Comparison of ENCODE assay signal across 9 mouse cellular contexts in genomic region chr9:72458233-72458632, GRCm38 (mm10). TPM values are rescaled to one million over a fixed set of nuclear protein-coding genes. Genes with fewer than 3 reads are reported as not detected.
DNase-seq lines count a peak whose midpoint lies in the region; ATAC-seq and TF ChIP-seq lines count a peak whose summit lies in the region.
"Had no signal": no experiment of that assay in that cellular context is flagged by ENCODE, and none has a peak within 500 bp of the region (broad histone marks: within the 10 kb centered on the region; RNA-seq: fewer than 3 reads in every experiment).

No protein-coding gene starts in this region.

- 20% methylated on average over 5 of the region's 5 CpGs for whole genome bisulfite sequencing in lung, postnatal 0 days

- H3K9ac ChIP-seq in ES-E14 (ENCODE audit: insufficient read depth, low read depth, low read length, poor library complexity, severe bottlenecking), result no peak overlapping the region
- H3K9ac ChIP-seq in lung, postnatal 0 days (replicated peaks; ENCODE audit: low read depth), result no peak overlapping the region
- H3K9ac ChIP-seq: limb, embryonic 13.5 days had no signal

- no peaks in the 10 kb centered on the region for H3K9me3 ChIP-seq in ES-E14 (ENCODE audit: control insufficient read depth, insufficient read depth, low read depth, low read length)
- H3K9me3 ChIP-seq in lung, postnatal 0 days (ENCODE audit: low read length), result no peaks in the 10 kb centered on the region
- H3K9me3 ChIP-seq: limb, embryonic 13.5 days had no signal

- no peak overlapping the region for H3K4me2 ChIP-seq in lung, postnatal 0 days (replicated peaks; ENCODE audit: low read depth, low read length)
- H3K4me2 ChIP-seq: limb, embryonic 13.5 days had no signal

- peak; percentile 34 for DNase-seq in ES-E14 (ENCODE audit: low read depth, low spot score)
- peak; percentile 75 to 82 for DNase-seq in adrenal gland, postnatal 36 days
- DNase-seq in layer of hippocampus, adult 9-10 months (ENCODE audit: low spot score), result peak; percentile 40
- peak; percentile 77 for DNase-seq in lung, postnatal 0 days (ENCODE audit: low spot score)
- peak; percentile 41 for DNase-seq in retina, postnatal 7 days (ENCODE audit: low read depth, low spot score)
- DNase-seq in urinary bladder, postnatal 36 days (ENCODE audit: low spot score in 2 of 2), result peak; percentile 42 to 52

- no peak for TF ChIP-seq EP300 in lung, postnatal 0 days (IDR thresholded peaks at IDR 0.05)

- peak; percentile 89 for ATAC-seq in erythroblast, adult 5-6 weeks (replicated peaks; ENCODE audit: low FRiP score, poor library complexity, severe bottlenecking)
- ATAC-seq in hematopoietic stem cell, adult 5-6 weeks (replicated peaks in 1 of 2; ENCODE audit: insufficient read depth in 1 of 2, low FRiP score in 2 of 2, low TSS enrichment in 1 of 2, low read depth in 1 of 2, poor library complexity in 2 of 2, severe bottlenecking in 2 of 2), result peak; percentile 80 to 90
- ATAC-seq in lung, postnatal 0 days, result peak; percentile 75

- no peak overlapping the region for H3K27ac ChIP-seq in ES-E14 (ENCODE audit: insufficient read depth, low read depth, low read length, poor library complexity, severe bottlenecking)
- H3K27ac ChIP-seq in lung, postnatal 0 days (ENCODE audit: low read length), result no peak overlapping the region
- H3K27ac ChIP-seq: limb, embryonic 13.5 days had no signal

- H3K4me3 ChIP-seq in ES-E14 (ENCODE audit: insufficient read depth in 1 of 2, low read depth in 1 of 2, low read length in 2 of 2, poor library complexity in 1 of 2, severe bottlenecking in 1 of 2), result no peak overlapping the region
- no peak overlapping the region for H3K4me3 ChIP-seq in lung, postnatal 0 days (ENCODE audit: low read depth, low read length)
- H3K4me3 ChIP-seq: limb, embryonic 13.5 days had no signal

- peaks cover 0 to 2% of the 10 kb centered on the region in 2 experiments; a peak in 1 of 4 replicates for H3K4me1 ChIP-seq in ES-E14 (ENCODE audit: control insufficient read depth in 2 of 2, insufficient read depth in 2 of 2, low read length in 2 of 2, poor library complexity in 1 of 2)
- no peaks in the 10 kb centered on the region for H3K4me1 ChIP-seq in lung, postnatal 0 days (ENCODE audit: insufficient read depth, low read depth, low read length)
- H3K4me1 ChIP-seq: limb, embryonic 13.5 days had no signal

- peak; percentile 85 for TF ChIP-seq CTCF in lung, postnatal 0 days (IDR thresholded peaks at IDR 0.05)

- in situ Hi-C loops in ES-E14 (cut with MboI; ENCODE audit: low sequenced_read_pairs in 2 of 2, unreplicated experiment in 2 of 2), result no loop called here

- H3K36me3 ChIP-seq in ES-E14 (ENCODE audit: control insufficient read depth, insufficient read depth, low read length, poor library complexity, severe bottlenecking), result peaks cover 7% of the 10 kb centered on the region
- no peaks in the 10 kb centered on the region for H3K36me3 ChIP-seq in lung, postnatal 0 days (ENCODE audit: insufficient read depth, low read length)

- no peaks in the 10 kb centered on the region for H3K27me3 ChIP-seq in lung, postnatal 0 days (replicated peaks; ENCODE audit: insufficient read depth, low read length)
- H3K27me3 ChIP-seq: limb, embryonic 13.5 days had no signal

TF ChIP-seq in ES-E14, 5 proteins besides CTCF, POLR2A, EP300 and RAD21:
- TF ChIP-seq ZNF384 (IDR thresholded peaks at IDR 0.05; ENCODE audit: low read depth, low read length), result no peak
- TF ChIP-seq CHD2 (IDR thresholded peaks at IDR 0.05; ENCODE audit: low read depth, low read length), result no peak
- TF ChIP-seq ZC3H11A (IDR thresholded peaks at IDR 0.05; ENCODE audit: borderline replicate concordance, low read depth, low read length), result 0 out of 2 replicates have a peak, but pooled peaks have one; percentile 25
- no peak for TF ChIP-seq HCFC1 (IDR thresholded peaks at IDR 0.05; ENCODE audit: borderline replicate concordance, insufficient read depth, low read length)
- no peak for TF ChIP-seq MAFK (IDR thresholded peaks at IDR 0.05; ENCODE audit: insufficient read depth, low read depth, low read length)

RNA-seq across cellular contexts. Expression of gene Mns1, which starts 20.4 kb away (rescaled TPM):
- 7.4 and 8.1 TPM in 2 replicates for total RNA-seq in ES-E14 (2012; rRNA removed)
- total RNA-seq in adrenal gland, postnatal 36 days (2021), result 1 to 10 TPM; 2.7 to 4.0 TPM
- total RNA-seq in erythroblast, adult 5-6 weeks (2015; ENCODE audit: low replicate concordance), result 31.7 and 53.5 TPM in 2 replicates
- 27.5 and 55.0 TPM in 2 replicates for total RNA-seq in erythroblast, adult 5-6 weeks (2017; ENCODE audit: low replicate concordance)
- total RNA-seq in hematopoietic stem cell, adult 5-6 weeks (2017), result 65.7 and 134 TPM in 2 replicates
- 5.9 and 9.2 TPM in 2 replicates for polyA plus RNA-seq in lung, postnatal 0 days (2015; fragmentation: Nextera tagmentation; extraction: Ambion mirVana)

RNA-seq across cellular contexts. Expression of gene Tex9, which starts 33.8 kb away (rescaled TPM):
- total RNA-seq in ES-E14 (2012; rRNA removed), result 24.9 and 41.5 TPM in 2 replicates
- 1 to 10 TPM; 4.0 to 4.7 TPM for total RNA-seq in adrenal gland, postnatal 36 days (2021)
- total RNA-seq in erythroblast, adult 5-6 weeks (2015; ENCODE audit: low replicate concordance), result 1.7 and 6.5 TPM in 2 replicates
- 8.9 and 10.8 TPM in 2 replicates for total RNA-seq in erythroblast, adult 5-6 weeks (2017; ENCODE audit: low replicate concordance)
- 45.7 and 71.1 TPM in 2 replicates for total RNA-seq in hematopoietic stem cell, adult 5-6 weeks (2017)
- 7.6 and 9.1 TPM in 2 replicates for polyA plus RNA-seq in lung, postnatal 0 days (2015; fragmentation: Nextera tagmentation; extraction: Ambion mirVana)
